Mouse (Mus musculus): ENCODE measurements at regions not wholly inside any gene's neighbourhood (a gene's known extent, or its start where the extent isn't known, plus 50 kb on each side); places are given as distances from the start of the nearest gene placed in this dataset.
A peak's percentile ranks its signal among the peaks of the same experiment; 100 is the strongest.

DNA sequence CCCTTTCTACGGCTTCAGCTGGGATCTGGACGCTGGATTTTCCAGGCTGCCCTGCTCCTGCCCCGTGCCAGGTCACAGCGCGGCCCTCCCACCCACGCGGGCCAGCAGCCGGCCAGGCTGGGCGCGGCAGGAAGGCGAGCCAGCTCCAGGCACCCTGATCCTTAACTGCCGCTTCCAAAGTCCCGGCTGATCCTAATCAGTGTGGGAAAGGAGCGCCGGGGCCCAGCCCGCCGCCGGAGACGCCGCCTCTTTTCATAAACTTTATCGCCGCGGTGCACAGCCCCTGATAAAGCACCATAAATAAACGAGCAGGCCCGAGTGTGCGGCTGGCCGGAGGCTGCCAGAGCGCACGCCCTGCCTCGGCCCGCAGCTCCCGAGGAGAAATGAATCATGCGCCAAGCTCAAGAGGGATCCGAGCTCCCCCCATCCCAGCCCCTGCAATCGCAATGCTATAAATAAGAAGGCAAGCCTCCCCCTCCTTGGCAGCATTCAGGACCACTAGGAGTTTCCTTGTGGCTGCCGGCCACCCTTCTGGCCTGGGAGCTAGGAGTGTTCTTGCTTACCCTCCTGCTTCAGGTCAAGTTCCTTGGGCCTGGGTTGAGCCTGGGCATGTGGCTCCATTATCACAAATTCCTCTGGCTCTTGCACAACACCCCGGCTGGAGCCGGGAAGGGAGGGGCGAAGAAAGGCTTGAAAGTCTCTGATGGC lies 118.1 kb upstream of the Hes1 start:
- DNase-seq (ENCODE audit: extremely low read depth), result no peak
- no peaks in the 10 kb centered on the region for H3K27me3 ChIP-seq (replicated peaks)
- no peak overlapping the region for H3K4me3 ChIP-seq (replicated peaks in 1 of 3; ENCODE audit: low read depth in 2 of 3, low read length in 2 of 3, poor library complexity in 1 of 3)
- no peak overlapping the region for H3K27ac ChIP-seq (ENCODE audit: insufficient read depth, low read depth)
- no peaks in the 10 kb centered on the region for H3K79me2 ChIP-seq (replicated peaks; ENCODE audit: control insufficient read depth, extremely low read depth, insufficient read depth, poor library complexity, severe bottlenecking)
- H3K36me3 ChIP-seq (replicated peaks in 1 of 2; ENCODE audit: control insufficient read depth in 1 of 2, insufficient read depth in 1 of 2, low read length in 1 of 2), result no peaks in the 10 kb centered on the region
- dilution Hi-C loops (cut with MboI; ENCODE audit: extremely low pct_ligation_motif_present, extremely low pct_unique_long_range_greater_than_20kb, low sequenced_read_pairs), result no loop called here
- no peaks in the 10 kb centered on the region for H3K9me3 ChIP-seq (replicated peaks; ENCODE audit: low read length)
- H3K4me1 ChIP-seq (ENCODE audit: control insufficient read depth in 1 of 2, insufficient read depth in 2 of 2), result peaks cover 15 to 21% of the 10 kb centered on the region in 2 experiments
- H3K4me2 ChIP-seq (ENCODE audit: insufficient read depth, low read depth, poor library complexity, severe bottlenecking), result no peak overlapping the region
- in situ Hi-C loops (cut with MboI; ENCODE audit: low pct_ligation_motif_present, low pct_unique_long_range_greater_than_20kb, low sequenced_read_pairs), result no loop called here
- H3K9ac ChIP-seq (ENCODE audit: insufficient read depth, low read depth), result no peak overlapping the region
- no peak for TF ChIP-seq ZKSCAN1 (IDR thresholded peaks at IDR 0.05; ENCODE audit: borderline replicate concordance, low read depth, low read length)
- TF ChIP-seq EP300 (IDR thresholded peaks at IDR 0.05; ENCODE audit: low read length), result no peak
- TF ChIP-seq ETS1 (conservative IDR thresholded peaks at IDR 0.05; ENCODE audit: low read depth, low read length), result no peak
- no peak for TF ChIP-seq ZNF384 (IDR thresholded peaks at IDR 0.05; ENCODE audit: low read depth, low read length)
- TF ChIP-seq SIN3A (IDR thresholded peaks at IDR 0.05; ENCODE audit: low read length), result no peak
- TF ChIP-seq MAZ (IDR thresholded peaks at IDR 0.05; ENCODE audit: low read depth, low read length), result no peak
- no peak for TF ChIP-seq MXI1 (IDR thresholded peaks at IDR 0.05; ENCODE audit: low read depth, low read length)
- no peak for TF ChIP-seq USF1 (IDR thresholded peaks at IDR 0.05; ENCODE audit: low read depth, low read length)
- TF ChIP-seq ELF1 (IDR thresholded peaks at IDR 0.05; ENCODE audit: low read depth, low read length), result no peak
- TF ChIP-seq NELFE (IDR thresholded peaks at IDR 0.05; ENCODE audit: low read depth, low read length), result no peak
- TF ChIP-seq MAFK (IDR thresholded peaks at IDR 0.05; ENCODE audit: insufficient replicate concordance, low read length), result no peak
- no peak for TF ChIP-seq MYC (IDR thresholded peaks at IDR 0.05; ENCODE audit: low read depth, low read length)
- TF ChIP-seq ZMIZ1 (IDR thresholded peaks at IDR 0.05; ENCODE audit: low read depth, low read length), result no peak
- TF ChIP-seq GABPA (IDR thresholded peaks at IDR 0.05; ENCODE audit: insufficient replicate concordance, low read depth, low read length), result no peak
- TF ChIP-seq ZC3H11A (IDR thresholded peaks at IDR 0.05; ENCODE audit: low read depth, low read length), result no peak
- no peak for TF ChIP-seq IRF4 (IDR thresholded peaks at IDR 0.05; ENCODE audit: low read depth, low read length)
- no peak for TF ChIP-seq TCF12 (IDR thresholded peaks at IDR 0.05; ENCODE audit: low read depth, low read length)
- no peak for TF ChIP-seq NRF1 (IDR thresholded peaks at IDR 0.05; ENCODE audit: low read depth, low read length)

DNA sequence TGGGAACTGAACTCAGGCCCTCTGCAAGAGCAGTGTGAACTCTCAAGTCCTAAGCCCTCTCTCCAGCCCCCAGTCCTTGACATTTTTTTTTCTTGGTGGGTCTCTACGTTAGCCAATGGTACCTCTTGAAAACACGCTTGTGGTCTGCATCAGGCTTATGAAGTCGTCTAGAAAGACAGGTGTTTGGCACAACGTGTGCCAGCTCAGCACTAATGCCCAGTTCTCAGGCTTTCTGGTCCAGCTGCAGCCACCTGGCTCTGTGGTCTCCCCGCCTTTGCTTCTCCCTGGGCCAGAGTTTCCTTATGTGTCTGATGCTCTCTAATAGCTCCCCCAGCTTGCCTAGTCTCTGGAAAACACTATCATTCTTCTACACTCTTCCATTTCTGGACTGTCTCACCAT lies 117.2 kb upstream of the Hes1 start:
- peak; percentile 5 for DNase-seq (ENCODE audit: extremely low read depth)
- no peak overlapping the region for H3K9ac ChIP-seq (ENCODE audit: insufficient read depth, low read depth)
- no peaks in the 10 kb centered on the region for H3K9me3 ChIP-seq (replicated peaks; ENCODE audit: low read length)
- no peak overlapping the region for H3K4me3 ChIP-seq (replicated peaks in 1 of 3; ENCODE audit: low read depth in 2 of 3, low read length in 2 of 3, poor library complexity in 1 of 3)
- H3K27ac ChIP-seq (ENCODE audit: insufficient read depth, low read depth), result no peak overlapping the region
- H3K27me3 ChIP-seq (replicated peaks), result no peaks in the 10 kb centered on the region
- in situ Hi-C loops (cut with MboI; ENCODE audit: low pct_ligation_motif_present, low pct_unique_long_range_greater_than_20kb, low sequenced_read_pairs), result no loop called here
- no peak overlapping the region for H3K4me2 ChIP-seq (ENCODE audit: insufficient read depth, low read depth, poor library complexity, severe bottlenecking)
- dilution Hi-C loops (cut with MboI; ENCODE audit: extremely low pct_ligation_motif_present, extremely low pct_unique_long_range_greater_than_20kb, low sequenced_read_pairs), result no loop called here
- no peaks in the 10 kb centered on the region for H3K79me2 ChIP-seq (replicated peaks; ENCODE audit: control insufficient read depth, extremely low read depth, insufficient read depth, poor library complexity, severe bottlenecking)
- H3K36me3 ChIP-seq (replicated peaks in 1 of 2; ENCODE audit: control insufficient read depth in 1 of 2, insufficient read depth in 1 of 2, low read length in 1 of 2), result no peaks in the 10 kb centered on the region
- peaks cover 15 to 20% of the 10 kb centered on the region in 2 experiments for H3K4me1 ChIP-seq (ENCODE audit: control insufficient read depth in 1 of 2, insufficient read depth in 2 of 2)
- TF ChIP-seq NELFE (IDR thresholded peaks at IDR 0.05; ENCODE audit: low read depth, low read length) (no peak), EP300 (IDR thresholded peaks at IDR 0.05; ENCODE audit: low read length) (no peak), ZNF384 (IDR thresholded peaks at IDR 0.05; ENCODE audit: low read depth, low read length) (no peak; the same call in 1 of the 2 replicates), USF2 (conservative IDR thresholded peaks at IDR 0.05; ENCODE audit: low read depth, low read length) (no peak), ZKSCAN1 (IDR thresholded peaks at IDR 0.05; ENCODE audit: borderline replicate concordance, low read depth, low read length) (no peak), MXI1 (IDR thresholded peaks at IDR 0.05; ENCODE audit: low read depth, low read length) (no peak), CHD1 (IDR thresholded peaks at IDR 0.05; ENCODE audit: low read depth, low read length) (no peak), TBP (conservative IDR thresholded peaks at IDR 0.05; ENCODE audit: low read depth, low read length) (no peak), RAD21 (IDR thresholded peaks at IDR 0.05; ENCODE audit: low read depth, low read length) (no peak), SMC3 (IDR thresholded peaks at IDR 0.05; ENCODE audit: low read depth, low read length) (no peak), MEF2A (IDR thresholded peaks at IDR 0.05; ENCODE audit: borderline replicate concordance, low read depth, low read length) (no peak), JUND (conservative IDR thresholded peaks at IDR 0.05; ENCODE audit: low read depth, low read length) (no peak), MAX (IDR thresholded peaks at IDR 0.05; ENCODE audit: low read length) (no peak), BHLHE40 (IDR thresholded peaks at IDR 0.05; ENCODE audit: low read depth, low read length) (no peak)

Data from CH12.LX (cell line).